Mouse (Mus musculus) ovary, postnatal 14 days (tissue): ENCODE data around the gene Rplp1.

Experiments
- DNase-seq: peaks from one replicate; pipeline ENCODE4 v3.0.0; 2022; ENCODE audit warnings: low spot score

The Rplp1 gene

GRCm38 (mm10) chr9:61914203-61914916, at the start of gene Rplp1:
Rplp1 (minus strand) TSS chr9:61914542.
- DNase-seq: peak; percentile 92

DNA sequence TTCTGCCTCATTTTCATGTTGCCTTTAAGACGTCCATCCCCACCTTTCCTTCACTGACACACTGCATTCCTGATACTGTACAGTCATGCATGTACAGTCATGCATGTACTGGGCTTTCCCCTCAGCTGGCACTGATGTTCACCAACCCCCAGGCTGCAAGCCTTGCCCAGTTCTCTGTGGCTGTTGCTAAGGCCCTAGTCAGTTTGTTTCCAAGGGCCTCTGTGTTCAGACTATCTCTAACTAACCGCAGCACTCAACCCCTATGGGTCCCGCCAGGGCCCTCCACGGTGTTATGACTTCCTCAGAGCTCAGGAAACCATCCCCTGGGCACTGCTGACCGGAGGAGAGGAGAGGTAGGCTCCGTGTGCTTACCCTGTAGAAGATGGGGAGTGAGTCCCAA, 49.0 kb upstream of the Rplp1 start:
- DNase-seq: no peak

GRCm38 (mm10) chr9:61961181-61961580, 46.8 kb upstream of the Rplp1 start:
- no peak for DNase-seq

DNA sequence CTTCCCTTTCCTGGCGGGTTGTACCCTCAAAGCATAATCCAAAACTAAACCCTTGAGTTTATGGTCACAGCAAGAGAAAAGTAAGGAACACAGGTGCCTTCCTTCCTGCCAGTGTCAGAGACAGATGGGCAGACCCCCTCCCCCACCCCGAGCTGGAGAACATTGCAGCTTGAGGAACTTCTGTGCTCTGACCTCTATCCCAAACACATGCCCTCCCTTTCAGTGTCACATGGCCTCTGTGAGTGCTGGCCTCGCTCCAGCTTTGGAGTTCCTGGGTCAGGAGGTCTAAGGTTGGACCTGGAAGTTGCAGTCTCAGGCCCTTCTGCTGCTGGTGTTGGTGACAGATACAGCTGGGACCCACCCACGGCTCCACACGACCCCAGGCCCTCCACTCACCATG, 46.4 kb upstream of the Rplp1 start:
- DNase-seq: no peak

DNA sequence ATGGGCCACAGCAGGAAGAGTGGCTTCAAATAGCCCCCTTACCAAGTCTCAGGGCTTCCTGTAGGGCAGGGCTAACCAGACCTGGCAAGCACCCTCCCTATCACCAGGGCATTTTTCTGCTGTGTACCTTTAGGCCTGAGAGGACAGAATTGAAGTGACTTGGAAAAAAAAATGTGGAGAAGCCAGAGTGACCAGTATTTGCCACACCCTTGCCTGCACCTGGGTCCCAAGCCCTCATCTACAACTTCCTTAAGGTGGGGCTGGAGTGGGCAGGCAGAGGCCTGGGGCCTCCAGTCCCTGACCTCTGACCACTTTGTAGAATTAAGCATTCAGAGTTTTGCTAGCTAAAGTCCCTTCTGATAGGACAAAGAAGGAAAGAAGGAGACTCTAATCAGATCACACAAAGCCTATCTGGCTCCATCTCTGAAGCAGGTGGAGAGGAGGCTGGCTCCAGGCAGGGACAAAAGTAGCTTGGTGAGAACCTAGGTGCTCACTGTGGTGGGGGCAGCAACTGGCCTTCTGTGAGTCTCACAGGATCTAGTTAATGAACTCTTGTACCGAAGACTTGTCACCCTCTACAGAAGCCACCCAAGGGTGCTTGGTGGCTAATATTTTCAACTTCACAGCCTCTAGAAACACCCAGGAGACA, 45.7 kb upstream of the Rplp1 start:
- no peak for DNase-seq

DNA sequence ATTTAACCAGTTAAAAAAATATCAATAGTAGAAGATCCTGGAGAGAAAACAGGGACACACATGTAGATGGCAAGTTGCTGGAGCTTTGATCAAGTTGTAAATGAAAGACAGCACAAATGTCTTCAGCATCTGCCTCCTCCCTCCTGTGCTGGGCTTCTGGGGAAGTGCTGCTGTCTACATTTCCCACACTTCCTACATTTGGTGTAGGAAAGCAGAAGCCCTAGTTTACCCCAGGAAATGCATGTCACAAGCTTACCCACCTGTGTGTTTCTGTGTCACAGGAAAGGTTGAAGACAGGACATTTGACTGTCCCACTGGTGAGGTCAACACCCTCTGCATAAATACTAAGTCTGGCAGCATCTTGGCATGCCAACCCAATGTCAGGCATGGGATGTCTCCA, 40.4 kb upstream of the Rplp1 start:
- no peak for DNase-seq

DNA sequence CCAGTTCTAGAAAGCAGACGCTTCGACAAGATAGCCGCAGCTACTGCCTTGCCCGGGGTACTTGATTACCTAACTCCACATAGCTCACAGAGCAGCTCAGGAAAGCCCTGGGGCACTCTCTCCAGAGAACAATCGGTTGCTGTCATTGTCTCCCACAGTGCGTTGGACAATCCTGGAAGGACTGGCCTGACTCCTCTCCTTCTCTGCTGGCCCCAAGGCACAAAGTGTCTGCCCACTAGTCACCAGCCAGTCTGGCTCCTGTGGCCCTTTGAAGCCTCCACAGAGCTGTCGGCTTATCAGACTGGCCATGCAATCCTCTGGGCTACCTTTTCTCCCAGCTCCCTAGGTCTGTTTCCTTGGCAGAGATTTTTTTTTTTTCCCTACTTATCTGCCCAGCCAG, 37.9 kb upstream of the Rplp1 start:
- no peak for DNase-seq

DNA sequence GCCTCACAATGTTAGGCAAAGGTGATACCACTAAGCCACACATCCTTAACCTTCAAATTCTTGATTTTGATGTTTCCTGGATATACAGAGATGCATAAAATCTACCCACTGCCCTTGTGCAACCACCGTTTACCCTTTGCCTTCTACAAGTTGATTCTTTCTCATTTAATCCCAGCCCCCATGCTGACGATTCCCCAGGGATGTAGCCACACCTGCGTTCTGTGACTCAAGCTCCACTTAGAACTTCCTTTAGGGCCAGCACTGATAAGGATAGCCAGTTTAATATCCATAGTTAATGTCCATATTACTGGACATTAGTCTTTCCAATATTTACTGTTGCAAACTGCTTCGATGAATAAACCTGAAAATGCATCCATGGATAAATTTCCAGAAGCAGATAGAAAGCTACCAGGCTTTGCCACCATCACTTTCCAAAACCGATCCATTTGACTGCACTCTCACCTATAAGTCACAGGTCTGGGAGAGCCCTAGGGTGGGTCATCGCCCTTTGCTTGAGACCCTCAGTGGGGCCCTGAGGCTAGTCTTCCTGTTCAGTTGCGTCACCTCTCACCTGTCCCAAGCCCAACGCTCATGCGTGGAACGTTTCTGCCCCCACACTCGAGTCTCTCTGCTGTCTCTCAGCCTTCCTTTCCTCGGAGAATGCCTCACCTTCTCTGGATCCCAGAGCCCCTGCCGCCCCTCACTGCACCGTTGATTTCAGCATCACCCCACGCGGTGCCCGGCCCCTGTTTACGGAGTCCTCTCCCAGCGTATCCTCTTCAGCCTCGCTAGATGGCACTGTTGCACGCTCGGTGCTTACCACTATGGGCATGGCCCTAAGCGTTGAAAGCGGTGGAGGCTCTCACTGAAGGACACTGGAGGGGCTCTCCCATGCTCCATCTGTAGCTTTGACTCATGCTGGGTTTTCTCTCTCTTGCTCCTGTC, 33.3 kb upstream of the Rplp1 start:
- DNase-seq: peak; percentile 58

DNA sequence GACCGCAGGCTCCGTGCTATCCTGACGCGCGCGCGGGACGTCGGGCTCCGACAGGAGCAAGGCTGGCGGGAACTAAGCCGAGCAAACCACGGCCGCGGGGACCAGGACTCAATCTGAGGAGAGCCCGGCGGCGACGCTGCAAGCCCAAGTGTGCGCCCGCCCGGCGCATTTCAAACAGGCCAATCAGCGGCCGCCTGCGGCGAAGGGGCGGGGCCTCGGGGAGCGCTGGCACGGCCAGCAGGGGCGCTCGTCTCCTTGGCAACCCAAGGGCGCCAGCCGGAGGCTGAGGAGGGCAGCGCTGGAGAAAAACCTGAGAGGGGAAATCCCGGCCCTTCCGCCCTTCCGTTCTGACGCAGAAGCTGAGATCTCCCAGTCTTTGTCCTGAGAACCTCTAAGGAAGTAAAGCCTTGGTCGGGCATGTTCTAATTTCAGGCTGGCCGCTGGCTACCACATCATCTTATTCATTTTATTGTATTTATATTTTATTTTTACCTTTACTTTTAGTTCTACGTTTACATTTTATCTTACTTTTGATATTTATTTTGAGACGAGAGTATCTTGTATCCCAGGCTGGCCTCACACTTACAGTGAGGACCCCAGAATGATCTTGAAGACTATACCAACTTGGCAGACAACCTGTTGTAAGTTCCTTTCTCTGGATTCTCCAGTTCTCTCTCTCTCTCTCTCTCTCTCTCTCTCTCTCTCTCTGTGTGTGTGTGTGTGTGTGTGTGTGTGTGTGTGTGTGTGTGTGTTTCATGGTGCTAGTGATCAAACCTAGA, 32.5 kb upstream of the Rplp1 start, which contains the start of gene Kif23:
Kif23 (minus strand) TSS at position 152 of the 779 bp plus-strand sequence.
- DNase-seq: peak; percentile 97

DNA sequence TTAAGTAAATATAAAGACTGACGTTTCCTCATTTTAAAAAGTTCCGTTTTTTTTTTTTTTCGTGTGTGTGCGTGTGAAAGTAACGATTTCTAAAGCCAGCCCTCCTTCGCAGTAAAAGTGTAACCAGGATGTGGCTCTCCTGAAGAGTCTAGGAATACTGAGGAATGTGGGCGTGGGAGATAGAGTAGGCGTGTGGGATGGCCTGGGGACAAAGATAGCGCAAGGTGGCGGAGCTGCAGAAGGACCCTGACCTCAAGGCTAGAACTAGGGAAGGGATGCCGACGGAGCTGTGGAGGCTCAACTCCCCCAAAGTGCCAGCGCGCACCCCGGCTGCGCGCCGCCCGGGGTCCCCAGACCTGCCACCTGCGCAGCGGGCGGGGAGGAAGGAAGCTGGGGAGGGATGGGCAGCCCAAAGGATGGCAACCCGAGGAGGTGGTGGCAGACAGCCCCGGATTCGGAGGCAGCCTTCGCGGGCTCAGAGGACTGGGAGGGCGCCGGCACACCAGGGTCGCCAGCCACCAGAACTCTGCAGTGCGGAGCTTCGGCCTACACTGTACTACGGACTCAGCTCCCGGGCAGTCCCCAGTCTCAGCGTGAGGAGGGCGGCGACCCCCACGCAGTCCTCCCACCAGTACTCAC, 31.8 kb upstream of the Rplp1 start:
- no peak for DNase-seq

- DNase-seq: no peak
Observed at GRCm38 (mm10) chr9:61941054-61941453, 26.7 kb upstream of the Rplp1 start.

DNA sequence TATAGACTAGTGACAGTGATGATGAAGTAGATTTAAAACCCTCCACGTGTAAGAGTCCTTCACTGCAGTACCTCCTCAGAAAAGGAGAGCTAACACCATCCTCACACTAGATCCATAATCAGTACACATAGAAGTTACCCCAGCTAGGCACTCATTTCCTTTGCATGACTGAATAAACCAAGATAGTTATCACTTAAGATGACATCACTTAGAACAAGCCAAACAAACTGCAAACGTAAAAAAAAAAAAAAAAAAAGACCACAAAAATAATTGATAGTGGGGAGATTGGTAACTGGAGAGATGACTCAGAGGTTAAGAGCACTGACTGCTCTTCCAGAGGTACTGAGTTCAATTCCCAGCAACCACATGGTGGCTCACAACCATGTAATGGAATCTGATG, 19.0 kb upstream of the Rplp1 start:
- no peak for DNase-seq

GRCm38 (mm10) chr9:61932009-61932408, 17.7 kb upstream of the Rplp1 start:
- DNase-seq: no peak

DNA sequence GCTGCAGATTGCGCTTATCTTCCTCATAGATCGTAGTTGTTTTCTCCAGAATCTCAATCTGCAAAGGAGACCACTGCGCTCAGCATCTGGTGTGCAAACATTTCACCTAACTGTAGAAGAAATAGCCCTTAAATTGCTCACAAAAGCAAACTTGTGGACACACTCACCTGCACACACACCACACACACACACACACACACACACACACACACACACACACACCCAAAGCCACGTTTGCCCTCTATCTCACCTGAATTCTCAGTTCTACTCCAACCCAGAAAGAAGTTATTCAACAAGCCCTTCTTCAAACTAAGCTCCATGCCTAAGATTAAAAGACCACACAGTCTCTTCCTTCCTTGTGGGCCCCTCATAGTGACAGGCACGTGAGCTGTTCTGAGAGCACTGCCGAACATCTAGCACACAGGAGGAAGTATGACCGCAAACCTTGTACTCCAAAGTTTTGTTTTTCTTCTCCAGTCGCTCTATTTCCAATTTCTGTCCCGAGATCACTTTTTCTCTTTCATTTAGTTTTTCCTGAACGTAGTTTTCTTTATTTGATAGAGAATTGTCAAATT, 10.8 kb upstream of the Rplp1 start:
- no peak for DNase-seq

GRCm38 (mm10) chr9:61920331-61920730, 6.0 kb upstream of the Rplp1 start:
- no peak for DNase-seq

DNA sequence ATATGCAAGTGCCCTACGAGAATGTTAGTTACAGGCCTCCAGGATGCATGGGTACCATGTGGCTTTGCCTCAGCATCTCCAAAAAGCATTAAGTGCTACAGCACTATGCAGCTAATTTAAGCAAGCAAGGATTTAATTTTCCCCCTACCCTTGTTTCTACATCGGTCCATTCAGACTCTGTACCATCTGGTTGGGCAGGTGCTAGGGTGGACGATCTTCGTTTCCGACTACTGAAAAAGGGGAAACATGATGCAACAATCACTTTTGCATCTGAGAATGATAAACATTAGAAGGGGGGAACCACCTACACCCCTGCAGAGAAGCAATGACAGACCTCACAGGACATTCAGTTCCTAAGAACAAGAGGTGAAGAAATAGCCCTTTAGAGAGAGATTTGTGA, 5.1 kb upstream of the Rplp1 start:
- DNase-seq: no peak

- no peak for DNase-seq
Observed at GRCm38 (mm10) chr9:61917436-61917835, 3.1 kb upstream of the Rplp1 start.

GRCm38 (mm10) chr9:61916986-61917385, 2.6 kb upstream of the Rplp1 start:
- no peak for DNase-seq

GRCm38 (mm10) chr9:61915393-61916005, 1.2 kb upstream of the Rplp1 start:
- no peak for DNase-seq

DNA sequence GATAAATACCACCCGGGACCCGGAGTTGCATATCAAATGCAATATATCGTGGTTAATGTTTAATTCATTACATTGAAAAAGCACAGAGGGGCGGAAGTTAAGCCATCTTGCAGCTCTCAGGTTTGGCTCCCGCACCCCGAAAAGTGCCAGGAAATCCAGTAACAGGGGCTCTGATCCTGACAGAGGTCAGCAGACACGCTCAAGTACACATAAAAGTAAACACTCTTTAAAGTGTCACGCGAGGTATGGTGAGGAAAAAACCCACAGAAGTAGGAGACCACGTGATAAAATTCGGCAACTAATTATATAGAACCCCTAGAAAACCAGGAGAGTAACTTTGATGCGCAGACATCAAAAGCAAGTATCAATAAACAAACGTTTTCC, 567 bp upstream of the Rplp1 start:
- DNase-seq: no peak
